Mouse (Mus musculus) cortical plate, adult 2 months (tissue): ENCODE measurements at regions not wholly inside any gene's neighbourhood (a gene's known extent, or its start where the extent isn't known, plus 50 kb on each side); places are given as distances from the start of the nearest gene placed in this dataset.

ENCODE experiments used
- H3K27ac ChIP-seq: fragments of 200-500 bp; 2 replicates; pipeline ENCODE4 v1.5.1; 2012; ENCODE audit warnings: low read length, control low read depth, inconsistent platforms; ENCODE audit not compliant: insufficient read depth
- H3K4me1 ChIP-seq: fragments of 200-500 bp; 2 replicates; pipeline ENCODE4 v1.6.1; 2011; ENCODE audit warnings: low read length; ENCODE audit not compliant: control insufficient read depth, insufficient read depth
- H3K4me3 ChIP-seq: fragments of 200-500 bp; 2 replicates; pipeline ENCODE4 v1.5.1; 2011; ENCODE audit warnings: mild to moderate bottlenecking, low read length, control low read depth; ENCODE audit not compliant: insufficient read depth
- CTCF ChIP-seq: fragments of 200-500 bp; IDR thresholded peaks from 2 replicates; pipeline ENCODE4 v1.5.1; 2011; ENCODE audit warnings: mild to moderate bottlenecking, control low read depth, low read length; ENCODE audit not compliant: insufficient read depth; ENCODE audit errors: extremely low read depth
- POLR2A ChIP-seq: fragments of 200-500 bp; IDR thresholded peaks from 2 replicates; pipeline ENCODE4 v1.6.1; 2011; ENCODE audit warnings: mild to moderate bottlenecking, low read length, control low read depth; ENCODE audit not compliant: insufficient read depth; ENCODE audit errors: extremely low read depth

DNA sequence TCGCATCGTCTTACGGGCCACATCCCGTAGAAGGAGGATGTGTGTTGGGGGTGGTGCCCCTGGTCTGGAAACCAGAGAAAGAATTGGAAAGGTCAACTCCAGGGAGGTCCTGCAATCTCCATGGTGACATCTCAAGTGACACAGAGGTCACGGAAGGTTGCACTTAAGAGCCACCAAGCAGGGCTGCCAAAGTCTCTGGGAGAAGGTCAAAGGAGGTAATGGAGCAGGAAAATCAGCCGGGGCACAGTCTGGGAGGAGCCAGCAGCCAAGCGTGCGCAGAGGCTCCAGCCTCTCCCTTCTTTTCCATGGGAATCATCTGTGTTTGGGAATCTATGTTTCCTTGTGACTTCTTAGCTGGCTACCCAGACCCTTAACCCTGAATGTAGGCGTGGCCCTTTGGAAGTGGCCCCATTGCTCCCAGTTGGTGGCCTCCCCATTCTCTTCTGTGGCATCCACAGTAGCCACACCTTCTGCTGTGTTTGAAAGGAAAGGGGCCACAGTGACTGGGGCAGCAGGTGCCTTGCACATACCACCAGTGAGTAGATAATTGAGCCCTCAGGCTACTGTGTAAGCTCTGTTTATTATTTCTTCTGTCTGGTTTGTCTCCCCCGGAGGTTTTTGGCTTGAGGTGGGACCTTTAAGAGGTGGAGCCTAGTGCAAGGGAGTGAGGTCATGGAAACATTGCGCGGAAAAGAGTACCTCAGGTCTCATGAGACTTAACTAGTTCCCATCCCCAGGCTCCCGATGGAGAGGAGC lies 178.5 kb upstream of the Cops8 start:
- Histone ChIP-seq H3K4me1 (no peaks in the 10 kb centered on the region), H3K4me3 (no peak overlapping the region), H3K27ac (no peak overlapping the region)
- TF ChIP-seq CTCF (no peak), POLR2A (no peak)

GRCm38 (mm10) chr1:90428334-90428733 lies 174.4 kb upstream of the Cops8 start:
- no peak for TF ChIP-seq CTCF
- no peak for TF ChIP-seq POLR2A
- H3K4me3 ChIP-seq = no peak overlapping the region
- H3K4me1 ChIP-seq = no peaks in the 10 kb centered on the region
- H3K27ac ChIP-seq = no peak overlapping the region

- TF ChIP-seq POLR2A = no peak
- TF ChIP-seq CTCF = no peak
- H3K27ac ChIP-seq = no peak overlapping the region
- H3K4me1 ChIP-seq = no peaks in the 10 kb centered on the region
- no peak overlapping the region for H3K4me3 ChIP-seq
Observed at GRCm38 (mm10) chr1:90428774-90429173, 174.0 kb upstream of the Cops8 start.

GRCm38 (mm10) chr1:90430480-90430879 lies 172.3 kb upstream of the Cops8 start:
- Histone ChIP-seq H3K27ac (no peak overlapping the region), H3K4me1 (no peaks in the 10 kb centered on the region), H3K4me3 (no peak overlapping the region)
- no peak for TF ChIP-seq CTCF

- TF ChIP-seq CTCF = no peak
- no peak for TF ChIP-seq POLR2A
Observed at GRCm38 (mm10) chr1:90431783-90432182, 171.0 kb upstream of the Cops8 start.

DNA sequence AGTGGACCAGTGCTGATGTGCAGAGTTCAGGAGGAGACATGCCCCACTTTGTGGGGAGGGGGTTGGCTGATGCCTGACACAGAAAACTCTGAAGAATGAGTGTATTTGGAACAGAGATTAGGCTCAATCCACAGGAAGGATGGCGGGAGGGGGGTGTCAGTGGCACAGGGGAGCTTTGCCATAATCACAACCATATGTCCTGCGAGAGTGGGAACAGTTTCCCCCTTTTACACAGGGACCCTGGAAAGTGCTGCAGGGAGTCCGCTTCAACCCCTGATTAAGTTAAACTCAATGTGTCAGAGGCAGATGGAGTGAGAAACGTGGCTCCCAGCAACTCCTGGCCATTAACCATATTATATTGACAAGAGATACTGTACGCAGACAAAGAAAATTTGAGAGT lies 168.9 kb upstream of the Cops8 start:
- TF ChIP-seq CTCF = no peak
- no peak for TF ChIP-seq POLR2A
- Histone ChIP-seq H3K4me1 (no peaks in the 10 kb centered on the region), H3K27ac (no peak overlapping the region), H3K4me3 (no peak overlapping the region)

More at GRCm38 (mm10) chr1:90431783-90432182, 171.0 kb upstream of the Cops8 start:
- Histone ChIP-seq H3K4me1 (no peaks in the 10 kb centered on the region), H3K27ac (no peak overlapping the region), H3K4me3 (no peak overlapping the region)

DNA sequence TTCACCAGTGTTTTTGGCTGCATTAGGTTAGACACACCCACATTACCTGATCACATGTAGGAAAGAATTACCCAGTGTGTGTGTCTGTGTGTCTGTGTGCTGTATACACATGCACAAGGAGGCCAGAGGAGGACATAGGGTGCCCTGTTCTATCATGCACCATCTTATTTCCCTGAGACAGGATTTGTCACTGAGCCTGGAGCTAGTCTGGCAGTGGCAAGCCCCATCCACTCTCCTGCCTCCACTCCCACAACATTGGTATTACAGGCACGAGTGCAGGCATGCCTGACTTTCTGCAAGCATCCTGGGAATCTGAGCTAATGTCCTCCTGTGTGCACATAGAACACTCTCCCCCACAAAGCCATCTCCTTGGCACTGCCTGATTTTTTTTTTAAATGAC lies 162.1 kb upstream of the Cops8 start:
- H3K27ac ChIP-seq = no peak overlapping the region
- H3K4me1 ChIP-seq = no peaks in the 10 kb centered on the region
- no peak overlapping the region for H3K4me3 ChIP-seq
- TF ChIP-seq POLR2A (no peak), CTCF (no peak)

- TF ChIP-seq POLR2A (no peak), CTCF (no peak)
- Histone ChIP-seq H3K4me3 (no peak overlapping the region), H3K4me1 (no peaks in the 10 kb centered on the region), H3K27ac (no peak overlapping the region)
Observed at GRCm38 (mm10) chr1:90441134-90441868, 161.5 kb upstream of the Cops8 start.

DNA sequence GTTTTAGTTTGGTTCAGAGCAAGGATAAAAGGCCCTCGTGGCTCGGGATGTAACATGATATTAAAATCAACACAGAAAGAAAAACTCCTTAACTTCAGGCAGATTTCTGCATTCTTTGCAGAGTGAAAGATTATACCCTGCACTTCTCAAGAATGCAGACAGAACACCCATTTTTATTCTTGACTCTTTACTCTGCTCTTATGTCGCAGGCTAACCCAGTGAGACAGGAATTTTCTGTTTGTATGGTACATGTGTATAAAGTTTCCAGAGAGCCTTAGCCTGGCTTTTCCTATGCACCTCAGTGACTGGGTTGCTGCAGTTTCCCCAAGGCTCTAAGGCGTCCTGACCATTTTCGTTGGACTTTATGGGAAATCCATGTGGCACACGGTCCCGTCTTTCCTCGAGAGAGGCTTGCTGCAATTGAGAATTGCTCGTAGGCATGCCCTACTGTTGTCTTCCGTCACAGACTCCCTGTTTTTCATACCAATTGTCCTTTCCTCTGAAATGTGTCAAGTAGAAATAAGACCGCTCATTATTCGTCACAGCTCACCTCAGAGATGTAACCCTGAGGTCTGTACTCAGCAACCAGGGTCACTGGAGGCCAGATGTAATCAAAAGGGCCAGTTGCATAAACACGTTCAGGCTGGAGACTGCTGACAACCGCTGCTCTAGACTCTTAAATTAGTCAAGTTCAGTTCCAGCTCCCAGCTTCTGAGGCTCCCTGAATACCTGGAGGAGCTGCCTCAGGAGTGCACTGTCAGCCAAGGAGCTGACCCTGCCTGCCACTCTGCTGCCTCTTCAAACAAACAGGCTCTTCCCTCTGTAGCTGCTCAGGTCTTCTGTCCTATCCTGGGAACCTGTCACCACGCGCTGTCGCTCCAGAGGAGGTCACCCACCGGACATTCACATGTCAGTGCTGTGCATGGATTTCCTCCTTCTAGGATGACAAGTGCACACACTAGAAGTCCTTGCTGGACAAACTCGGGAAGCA lies 160.2 kb upstream of the Cops8 start:
- no peak overlapping the region for H3K4me3 ChIP-seq
- TF ChIP-seq CTCF = no peak
- no peak for TF ChIP-seq POLR2A
- H3K27ac ChIP-seq = no peak overlapping the region
- no peaks in the 10 kb centered on the region for H3K4me1 ChIP-seq
